Mouse (Mus musculus) forelimb bud, embryonic 11.5 days (tissue): ENCODE results near the gene 4933402J07Rik.

Experiments
- DNase-seq: peaks from one replicate; pipeline ENCODE4 v3.0.0-alpha.2; 2012; ENCODE audit warnings: low read depth, low spot score

4933402J07Rik gene

GRCm38 (mm10) chr8:87620225-87620624 lies 56.6 kb downstream of the 4933402J07Rik start:
- no peak for DNase-seq

- no peak for DNase-seq
Measured at GRCm38 (mm10) chr8:87621181-87621580, 57.5 kb downstream of the 4933402J07Rik start.

- no peak for DNase-seq
Measured at GRCm38 (mm10) chr8:87629656-87630055, 66.0 kb downstream of the 4933402J07Rik start.

GRCm38 (mm10) chr8:87631776-87632175 lies 68.1 kb downstream of the 4933402J07Rik start:
- no peak for DNase-seq

GRCm38 (mm10) chr8:87636226-87636742 lies 72.6 kb downstream of the 4933402J07Rik start:
- DNase-seq: no peak
